Mouse (Mus musculus) heart, postnatal 0 days (tissue): ENCODE measurements at regions not wholly inside any gene's neighbourhood (a gene's known extent, or its start where the extent isn't known, plus 50 kb on each side); places are given as distances from the start of the nearest gene placed in this dataset.

Source experiments
- CTCF ChIP-seq: IDR thresholded peaks from 2 replicates; pipeline ENCODE4 v1.5.1; 2016; ENCODE audit warnings: antibody characterized with exemption, control low read depth, low read depth
- EP300 ChIP-seq: IDR thresholded peaks from 2 replicates; pipeline ENCODE4 v1.6.1; 2016; ENCODE audit warnings: antibody characterized with exemption, low read depth

- no peak for TF ChIP-seq EP300
- peak; percentile 68 for TF ChIP-seq CTCF
Observed at GRCm38 (mm10) chr19:21037448-21038077, 83.6 kb upstream of the Tmc1 start.
